Mouse (Mus musculus) myocyte (in vitro differentiated cells): Measurements from ENCODE around the gene Cd1d1.

Experiments
- E2F4 ChIP-seq: IDR thresholded peaks from one replicate; pipeline ENCODE4 v1.6.1; 2011; ENCODE audit warnings: mild to moderate bottlenecking, control low read depth, moderate library complexity; ENCODE audit not compliant: insufficient read depth
- POLR2A ChIP-seq: IDR thresholded peaks from one replicate; pipeline ENCODE4 v1.6.1; 2011; ENCODE audit warnings: low read depth, mild to moderate bottlenecking, control low read depth, moderate library complexity; ENCODE audit not compliant: insufficient read length
- TCF12 ChIP-seq: IDR thresholded peaks from one replicate; pipeline ENCODE4 v1.6.1; 2011; ENCODE audit warnings: mild to moderate bottlenecking, control low read depth; ENCODE audit not compliant: poor library complexity, insufficient read depth, severe bottlenecking
- USF1 ChIP-seq: IDR thresholded peaks from one replicate; pipeline ENCODE4 v1.6.1; 2011; ENCODE audit warnings: low read depth, mild to moderate bottlenecking, control low read depth, moderate library complexity

GRCm38 (mm10) chr3:87034061-87034460, 34.8 kb upstream of the Cd1d1 start:
- no peak for TF ChIP-seq TCF12
- no peak for TF ChIP-seq POLR2A
- TF ChIP-seq E2F4, result no peak
- no peak for TF ChIP-seq USF1
